Mouse (Mus musculus) gastrocnemius, postnatal 14 days (tissue): ENCODE data around the gene Bcan. TPM values are rescaled to one million over a fixed set of nuclear protein-coding genes. Genes with fewer than 3 reads are reported as not detected.

Source experiments
- DNase-seq: peaks from one replicate; pipeline ENCODE4 v3.0.0; 2021; ENCODE audit warnings: mixed read lengths
- intact Hi-C: fragments of 180-260 bp; cut with DNase I; formaldehyde crosslinking; loops from one replicate; pipeline ENCODE4 v1.15.1; 2025; ENCODE audit warnings: low total_unique reads
- total RNA-seq, 2 experiments: library from RNA; stranded (reverse); gene quantifications; 2 replicates each; pipeline ENCODE4 v1.2.3; 2021

Gene Bcan
- total RNA-seq, 2 experiments from 2014 or later = 0.08 to 0.16 TPM

DNA sequence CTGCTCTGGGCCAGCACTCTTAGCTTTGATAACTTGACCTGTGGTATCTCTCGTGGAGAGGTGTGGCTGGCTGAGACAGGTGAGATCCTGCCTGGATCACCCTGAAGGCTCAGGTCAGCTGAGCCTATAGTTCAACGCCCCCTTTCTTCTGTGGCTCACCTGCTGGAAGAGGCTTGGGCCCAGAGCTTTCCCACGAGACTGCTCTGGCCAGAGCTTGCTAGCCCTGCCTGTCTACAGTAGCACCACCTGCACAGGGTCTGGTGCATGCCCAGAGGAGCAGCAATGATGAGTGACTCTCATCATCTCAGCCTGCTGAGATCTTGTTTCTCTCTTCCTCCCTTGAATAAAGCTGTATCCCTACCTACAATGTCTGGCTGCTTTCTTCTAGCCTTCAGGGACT is 19.9 kb downstream of the Bcan start:
- intact Hi-C loops = loop anchor here (10.0 kb wide), 1 partner anchor 45 kb away; the partner anchor contains the start of genes Isg20l2 and Rrnad1
- no peak for DNase-seq

DNA sequence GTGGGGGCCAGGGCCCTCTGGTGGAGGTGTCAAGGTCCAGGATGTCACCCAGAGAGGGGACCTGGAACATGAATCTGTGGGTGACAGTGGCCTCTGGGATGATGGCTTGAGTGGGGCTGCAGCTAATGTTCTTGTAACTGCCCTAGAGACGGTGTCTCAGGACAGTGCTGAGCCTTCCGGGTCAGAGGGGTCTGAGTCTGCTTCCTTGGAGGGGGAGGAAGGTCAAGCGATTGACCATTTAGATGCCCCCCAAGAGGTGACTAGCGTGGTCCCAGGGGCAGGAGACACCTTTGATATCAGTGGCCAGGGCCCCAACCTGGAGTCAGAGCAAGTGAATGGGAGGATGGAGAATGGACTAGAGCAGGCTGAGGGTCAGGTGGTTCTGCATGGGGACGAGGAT is 20.5 kb downstream of the Bcan start:
- no peak for DNase-seq
- intact Hi-C loops = no loop called here

DNA sequence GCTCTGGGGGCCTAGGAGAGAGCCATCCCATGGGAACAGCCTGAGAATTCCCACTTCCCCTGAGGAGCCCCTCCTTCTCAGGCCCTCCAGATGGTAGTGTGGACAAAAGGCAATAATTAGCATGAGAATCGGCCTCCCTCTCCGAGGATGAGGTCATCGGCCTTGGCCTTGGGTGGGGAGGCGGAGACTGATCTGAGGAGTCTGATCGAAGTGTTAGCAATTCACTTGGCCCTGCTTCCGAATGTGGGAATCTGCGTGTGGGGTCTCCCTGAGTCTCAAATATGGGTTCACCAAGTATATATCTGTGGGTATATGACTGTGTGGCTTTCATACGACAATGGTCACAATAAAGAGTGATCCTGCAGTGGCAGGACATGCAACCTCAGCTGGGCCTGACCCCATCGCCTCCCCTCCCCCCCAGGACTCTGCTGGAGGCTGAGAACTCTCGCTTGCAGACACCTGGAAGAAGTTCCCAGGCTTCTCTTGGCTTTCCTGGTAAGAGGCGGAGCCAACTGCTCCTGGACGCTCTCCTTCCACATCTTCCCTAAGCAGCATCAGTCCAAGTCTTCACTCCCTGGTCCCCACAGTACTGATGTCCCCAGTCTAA is 25.5 kb downstream of the Bcan start:
- DNase-seq = no peak

DNA sequence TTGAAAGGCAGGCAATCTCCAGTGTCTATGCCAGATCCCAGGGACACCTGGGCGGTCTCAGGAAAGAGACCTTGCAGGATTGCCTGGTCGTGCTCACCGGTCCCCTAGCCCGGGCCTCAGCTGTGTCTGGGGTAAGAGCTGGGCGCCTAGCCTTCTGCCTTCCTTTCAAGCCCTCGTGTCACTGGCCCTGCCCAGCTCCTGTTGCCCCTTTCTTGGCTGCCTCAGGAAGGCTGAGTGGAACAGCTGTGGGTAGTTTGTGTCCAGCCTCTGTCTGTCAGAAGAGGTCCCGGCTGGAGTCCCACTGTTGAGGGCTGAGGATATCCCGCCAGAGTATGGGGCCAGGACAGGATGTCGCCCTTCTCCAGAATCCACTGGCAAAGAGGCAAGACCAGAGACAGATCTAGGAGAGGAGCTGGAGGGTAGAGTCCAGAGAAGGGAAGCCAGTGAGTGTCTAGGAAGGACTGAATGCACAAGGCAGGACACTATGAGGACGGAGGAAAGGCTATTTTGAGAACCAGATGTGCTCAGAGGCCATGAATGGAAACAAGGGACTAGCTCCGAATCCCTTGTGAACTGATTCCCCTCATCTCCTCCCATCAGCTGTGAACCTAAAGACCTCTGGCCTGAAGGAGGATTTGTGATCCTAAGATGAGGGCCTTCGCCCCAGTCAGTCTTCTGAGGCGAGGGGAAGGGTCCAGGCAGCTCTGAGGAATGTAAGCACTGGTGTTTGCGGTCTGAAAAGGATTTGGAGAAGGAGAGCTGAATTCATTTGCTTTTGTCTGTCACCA is 26.2 kb downstream of the Bcan start:
- intact Hi-C loops = no loop called here
- DNase-seq = no peak

More for the DNA sequence above, 25.5 kb downstream of the Bcan start:
- intact Hi-C loops = no loop called here

DNA sequence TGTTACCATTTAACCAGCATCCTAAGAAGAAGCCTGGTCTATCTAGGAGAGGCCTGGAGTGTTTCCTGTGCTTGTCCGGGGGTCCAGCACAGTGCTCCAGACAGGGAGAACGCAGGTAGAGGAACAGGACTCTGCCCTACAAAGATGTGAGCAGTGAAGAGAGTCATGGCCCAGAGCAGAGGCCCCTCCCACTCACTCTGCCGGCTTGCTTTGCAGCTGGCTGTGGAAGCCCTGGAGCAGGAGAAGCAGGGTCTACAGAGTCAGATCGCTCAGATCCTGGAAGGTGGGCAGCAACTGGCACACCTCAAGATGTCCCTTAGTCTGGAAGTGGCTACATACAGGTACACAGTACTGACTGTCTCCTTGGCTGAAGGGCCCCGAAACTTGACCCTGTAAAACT is 27.3 kb downstream of the Bcan start:
- no peak for DNase-seq
- intact Hi-C loops = no loop called here

DNA sequence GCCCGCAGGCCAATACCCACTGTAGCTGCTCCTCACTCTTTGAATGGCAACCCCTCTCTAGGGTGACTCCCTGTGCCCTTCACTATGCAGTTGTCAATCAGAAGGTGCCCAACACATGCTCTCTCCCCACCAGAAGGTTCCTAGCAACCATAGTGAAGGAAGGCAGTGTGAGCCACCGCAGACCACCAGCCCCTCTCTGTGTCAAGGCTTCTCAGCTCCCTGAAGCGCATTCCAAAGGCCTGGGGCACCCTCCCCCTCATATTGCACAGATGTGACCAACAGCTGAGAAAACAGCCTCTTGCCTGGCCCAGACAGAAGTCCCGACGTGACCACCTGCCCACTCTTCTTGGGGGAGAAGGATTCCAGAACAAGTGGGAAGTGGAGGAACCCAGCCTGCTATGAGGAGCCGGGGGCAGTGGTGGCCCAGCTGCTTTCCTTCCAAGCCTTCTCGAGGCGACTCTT is 27.8 kb downstream of the Bcan start:
- DNase-seq = no peak
- intact Hi-C loops = no loop called here

DNA sequence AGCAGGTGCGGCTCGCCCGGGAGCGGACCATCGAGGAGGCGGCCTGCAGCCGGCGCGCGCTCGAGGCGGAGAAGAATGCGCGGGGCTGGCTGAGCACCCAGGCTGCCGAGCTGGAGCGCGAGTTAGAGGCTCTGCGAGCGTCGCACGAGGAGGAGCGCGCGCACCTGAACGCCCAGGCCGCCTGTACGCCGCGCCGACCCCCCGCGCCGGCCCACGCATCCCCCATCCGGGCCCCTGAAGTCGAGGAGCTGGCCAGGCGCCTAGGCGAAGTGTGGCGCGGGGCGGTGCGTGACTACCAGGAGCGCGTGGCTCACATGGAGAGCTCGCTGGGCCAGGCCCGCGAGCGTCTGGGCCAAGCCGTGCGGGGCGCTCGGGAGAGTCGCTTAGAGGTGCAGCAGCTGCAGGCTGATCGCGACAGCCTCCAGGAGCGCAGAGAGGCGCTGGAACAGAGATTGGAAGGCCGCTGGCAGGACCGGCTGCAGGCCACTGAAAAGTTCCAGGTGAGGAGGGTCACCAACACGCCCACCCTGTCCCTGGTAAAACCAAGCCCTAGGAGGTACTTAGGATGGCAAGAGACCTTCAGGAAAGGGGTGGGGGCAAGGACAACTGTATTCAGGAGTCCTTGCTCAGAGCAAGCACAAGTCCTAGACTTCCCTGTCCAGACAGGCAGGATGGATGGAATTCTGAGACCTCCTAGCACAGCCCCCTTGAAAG is 28.4 kb downstream of the Bcan start:
- intact Hi-C loops = loop anchor here (2.0 kb wide), 1 partner anchor 13 kb away; no protein-coding TSS in a partner anchor
- no peak for DNase-seq

DNA sequence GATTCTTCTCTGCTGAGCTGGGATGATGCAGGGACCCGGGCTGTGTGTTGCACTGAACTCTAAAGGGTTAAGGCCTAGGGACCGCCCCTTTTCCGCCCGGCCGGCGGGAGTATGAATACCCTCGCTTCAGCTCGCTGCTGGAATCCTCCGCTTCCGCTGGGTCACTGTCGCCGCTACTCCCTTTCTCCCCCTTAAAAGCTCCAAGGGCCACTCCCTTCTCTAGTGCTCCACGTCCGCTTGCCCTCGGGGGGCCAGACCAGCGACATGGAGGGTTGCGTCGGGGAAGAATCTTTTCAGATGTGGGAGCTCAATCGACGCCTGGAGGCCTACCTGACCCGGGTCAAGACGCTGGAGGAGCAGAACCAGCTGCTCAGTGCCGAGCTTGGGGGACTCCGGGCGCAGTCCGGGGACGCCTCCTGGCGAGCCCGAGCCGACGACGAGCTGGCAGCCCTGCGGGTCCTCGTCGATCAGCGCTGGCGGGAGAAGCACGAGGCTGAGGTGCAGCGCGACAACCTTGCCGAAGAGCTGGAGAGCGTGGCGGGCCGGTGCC is 29.0 kb downstream of the Bcan start, which contains the start of gene Nes:
TSS of gene Nes (plus strand) at position 140 of the 550 bp plus-strand sequence.
- intact Hi-C loops = loop anchor here (2.0 kb wide), 1 partner anchor 14 kb away; no protein-coding TSS in a partner anchor
- peak; percentile 69 for DNase-seq

DNA sequence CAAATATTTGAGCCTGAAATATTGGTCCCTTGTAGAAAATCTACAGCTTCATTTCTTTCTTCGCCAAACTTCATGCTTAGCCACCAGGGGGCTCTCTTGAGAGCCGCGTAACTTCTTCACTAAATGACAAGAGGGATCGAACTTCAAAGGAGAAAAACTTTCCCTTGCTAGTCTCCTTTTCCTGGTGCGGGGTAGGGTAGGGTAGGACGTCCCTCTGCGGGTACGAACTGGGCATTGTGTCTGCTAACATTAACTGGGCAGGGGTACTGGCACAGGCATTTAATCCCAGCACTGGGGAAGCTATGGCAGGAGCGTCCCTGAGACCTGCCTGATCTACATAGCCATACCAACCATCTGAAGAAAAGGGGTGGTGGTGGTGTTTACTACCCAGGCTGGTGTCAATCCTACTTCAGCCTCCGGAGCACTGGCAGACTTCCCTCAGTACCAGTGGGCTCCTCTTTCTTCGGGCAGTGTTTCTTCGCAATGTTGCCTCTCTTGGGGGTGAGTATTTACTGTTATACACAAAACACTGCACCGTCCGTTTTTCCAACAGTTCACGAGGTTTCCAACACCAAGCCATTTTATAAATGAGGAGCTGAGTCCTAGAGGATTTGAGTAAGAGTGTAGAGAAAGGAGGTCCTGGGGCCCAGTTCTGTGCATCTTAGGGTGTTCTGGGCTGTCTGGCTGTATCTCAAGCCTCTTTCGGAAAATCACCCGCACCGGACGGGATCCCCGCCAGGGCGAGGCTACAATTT is 29.7 kb downstream of the Bcan start:
- intact Hi-C loops = loop anchor here (2.0 kb wide), 1 partner anchor 14 kb away; no protein-coding TSS in a partner anchor
- DNase-seq = no peak

DNA sequence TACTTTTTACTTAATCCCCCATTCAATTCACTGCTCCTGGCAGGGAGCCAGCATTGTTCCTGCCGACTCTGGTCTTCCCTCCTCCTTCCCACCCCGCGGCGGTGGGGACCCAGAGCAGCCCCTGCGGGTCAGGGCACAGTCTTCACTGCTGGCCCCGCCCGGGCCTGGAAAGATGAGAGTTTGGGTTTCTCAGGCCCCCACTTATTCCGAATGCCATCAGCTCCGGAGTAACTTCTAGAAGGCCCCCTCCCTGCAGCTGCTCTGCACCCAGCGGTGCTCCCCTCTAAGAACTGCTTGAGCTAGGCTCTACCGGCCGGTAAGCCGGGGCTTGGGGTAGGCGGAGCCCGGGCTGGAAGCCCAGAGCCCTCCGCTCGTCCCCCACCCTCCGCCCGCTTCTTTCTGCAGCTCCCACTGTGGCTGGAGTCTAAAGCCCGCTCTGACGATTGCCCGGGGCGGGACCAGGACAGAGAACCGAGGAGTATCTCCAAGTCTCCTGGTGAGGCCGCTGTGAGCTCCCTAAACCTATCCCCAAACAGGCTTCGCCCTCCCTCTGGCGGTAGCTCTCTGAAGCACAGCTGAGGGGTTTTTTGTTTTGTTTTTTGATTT is 39.3 kb downstream of the Bcan start:
- peak; percentile 93 for DNase-seq
- intact Hi-C loops = loop anchor here (2.0 kb wide), 1 partner anchor 24 kb away; no protein-coding TSS in a partner anchor

DNA sequence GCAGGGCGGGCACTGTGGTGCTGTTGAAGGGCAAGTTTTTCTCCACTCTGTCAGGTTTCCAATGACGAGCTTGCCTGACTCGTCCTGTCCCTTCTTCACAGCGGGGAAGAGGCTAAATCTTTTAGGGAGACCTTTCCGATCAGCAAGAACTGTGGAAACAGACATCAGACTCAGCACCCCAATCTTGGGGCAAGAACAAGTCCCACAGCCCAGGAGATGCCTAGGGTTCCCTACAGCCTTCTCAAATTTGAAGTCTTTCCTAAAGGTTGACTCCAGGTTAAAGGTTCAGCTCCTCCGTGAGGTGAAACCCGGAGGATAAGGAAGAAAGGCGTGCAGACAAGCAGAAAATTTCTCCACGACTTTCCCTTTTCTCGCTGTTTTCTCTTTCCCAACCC is 39.8 kb downstream of the Bcan start:
- intact Hi-C loops = loop anchor here (2.0 kb wide), 1 partner anchor 23 kb away; no protein-coding TSS in a partner anchor
- DNase-seq = no peak

DNA sequence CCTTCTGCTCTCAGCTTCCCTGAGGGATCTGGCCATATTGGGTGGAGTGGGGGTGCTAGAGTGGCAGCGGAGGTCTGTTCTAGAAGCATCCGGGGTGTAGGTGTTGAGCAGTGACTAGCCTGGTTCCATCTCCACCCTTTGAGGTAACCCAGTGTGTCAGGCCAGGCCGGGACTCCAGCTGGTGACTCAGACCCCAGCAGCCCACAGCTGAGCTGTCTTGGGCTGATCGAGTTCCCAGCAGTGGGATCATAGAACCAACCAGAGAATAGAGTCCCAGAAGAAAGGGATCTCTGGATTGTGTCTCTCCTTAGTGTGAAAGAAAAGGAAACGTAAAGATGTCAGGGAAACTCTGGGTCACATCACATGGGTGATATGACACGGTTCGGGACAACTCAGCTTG is 40.7 kb downstream of the Bcan start:
- no peak for DNase-seq
- intact Hi-C loops = no loop called here

DNA sequence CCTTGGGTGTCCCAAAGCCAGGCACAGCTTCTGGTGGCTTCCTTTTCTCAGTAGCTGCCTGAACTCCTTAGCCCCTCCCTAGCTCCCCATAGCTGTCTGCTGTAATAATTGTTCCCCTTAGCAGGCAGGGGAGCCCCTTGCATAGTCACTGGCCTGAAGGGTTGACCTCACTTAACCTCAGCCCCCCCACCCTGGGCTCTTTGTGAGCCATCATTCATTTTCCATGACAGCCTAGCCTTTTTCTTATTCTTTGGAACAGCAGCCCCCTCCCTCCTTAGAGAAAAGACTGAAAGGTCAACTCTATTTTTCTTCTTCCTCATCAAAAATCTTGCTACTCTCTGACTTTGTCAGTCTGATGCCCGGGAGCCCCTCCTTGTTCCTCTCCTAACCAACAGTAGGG is 41.1 kb downstream of the Bcan start:
- DNase-seq = no peak
- intact Hi-C loops = no loop called here

DNA sequence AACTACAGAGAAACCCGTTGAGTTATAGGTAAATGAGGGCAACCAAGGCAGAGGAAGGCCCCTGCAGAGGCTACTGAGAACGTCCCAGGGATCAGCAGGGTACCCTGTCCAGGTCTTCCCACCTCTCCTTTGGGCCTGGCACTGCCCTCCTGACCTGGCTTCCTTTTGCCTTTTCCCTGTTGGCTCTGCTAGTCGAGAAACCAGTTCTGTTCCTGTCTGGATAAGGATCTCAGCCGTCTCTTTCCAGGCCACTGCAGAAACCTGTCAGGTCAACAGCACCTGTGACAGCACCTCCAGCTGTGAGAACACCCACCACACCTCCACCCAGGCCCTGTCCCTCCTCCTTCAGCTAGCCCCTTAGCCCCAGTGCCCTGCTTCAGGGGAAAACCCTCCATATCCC is 41.6 kb downstream of the Bcan start:
- intact Hi-C loops = no loop called here
- DNase-seq = no peak

DNA sequence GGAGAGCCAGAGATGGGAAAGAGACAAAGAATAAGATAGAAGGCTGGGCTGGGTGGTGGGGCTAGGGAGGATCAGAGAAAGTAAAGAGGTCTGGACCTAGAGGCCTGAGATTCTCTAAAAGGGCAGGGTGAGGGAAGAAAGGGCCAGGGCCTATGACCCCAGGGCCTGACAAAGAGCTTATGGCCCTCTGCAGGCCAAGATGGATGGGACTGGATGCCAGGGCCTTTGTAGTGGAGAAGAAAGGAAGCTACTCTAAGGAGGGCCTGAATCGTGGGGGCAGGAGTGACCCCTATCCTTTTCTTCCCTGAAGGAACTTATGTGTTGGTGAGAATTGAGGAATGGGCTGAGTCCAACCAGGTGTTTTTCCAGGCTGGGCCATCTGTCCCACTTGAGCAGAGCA is 42.0 kb downstream of the Bcan start:
- DNase-seq = no peak

DNA sequence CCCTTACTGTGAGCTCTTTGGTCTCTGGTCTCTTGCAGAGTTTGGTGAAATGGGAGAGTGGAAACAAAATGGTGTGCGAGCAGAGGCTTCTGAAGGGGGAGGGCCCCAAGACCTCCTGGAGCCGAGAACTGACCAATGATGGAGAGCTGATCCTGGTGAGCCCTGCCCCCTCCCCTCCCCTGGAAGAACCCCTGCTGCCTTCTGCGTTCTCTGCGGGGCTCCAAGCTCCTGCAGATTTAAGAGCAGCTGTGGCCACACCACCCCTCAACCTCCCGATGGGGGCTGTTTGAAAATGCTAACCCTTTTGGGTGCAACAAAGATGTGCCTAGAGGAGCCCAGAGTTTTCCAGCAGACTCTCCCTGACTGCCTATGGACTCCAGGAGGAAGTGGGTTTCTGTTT is 47.6 kb downstream of the Bcan start:
- intact Hi-C loops = no loop called here
- no peak for DNase-seq

More for the DNA sequence above, 42.0 kb downstream of the Bcan start:
- intact Hi-C loops = no loop called here

DNA sequence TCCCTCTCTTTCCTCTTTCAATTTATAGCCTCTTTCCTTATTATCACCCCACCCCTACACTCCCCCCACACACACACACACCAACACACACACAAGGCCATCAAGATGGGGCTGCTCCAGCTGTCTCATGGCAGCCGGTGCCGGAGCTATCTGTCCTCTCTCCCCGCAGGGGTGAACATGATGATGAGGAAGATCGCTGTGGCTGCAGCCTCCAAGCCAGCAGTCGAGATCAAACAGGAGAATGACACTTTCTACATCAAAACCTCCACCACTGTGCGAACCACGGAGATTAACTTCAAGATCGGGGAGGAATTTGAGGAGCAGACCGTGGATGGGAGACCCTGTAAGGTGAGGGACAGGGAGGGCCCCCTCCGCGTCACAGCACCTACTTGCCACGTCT is 48.1 kb downstream of the Bcan start:
- intact Hi-C loops = no loop called here
- no peak for DNase-seq

DNA sequence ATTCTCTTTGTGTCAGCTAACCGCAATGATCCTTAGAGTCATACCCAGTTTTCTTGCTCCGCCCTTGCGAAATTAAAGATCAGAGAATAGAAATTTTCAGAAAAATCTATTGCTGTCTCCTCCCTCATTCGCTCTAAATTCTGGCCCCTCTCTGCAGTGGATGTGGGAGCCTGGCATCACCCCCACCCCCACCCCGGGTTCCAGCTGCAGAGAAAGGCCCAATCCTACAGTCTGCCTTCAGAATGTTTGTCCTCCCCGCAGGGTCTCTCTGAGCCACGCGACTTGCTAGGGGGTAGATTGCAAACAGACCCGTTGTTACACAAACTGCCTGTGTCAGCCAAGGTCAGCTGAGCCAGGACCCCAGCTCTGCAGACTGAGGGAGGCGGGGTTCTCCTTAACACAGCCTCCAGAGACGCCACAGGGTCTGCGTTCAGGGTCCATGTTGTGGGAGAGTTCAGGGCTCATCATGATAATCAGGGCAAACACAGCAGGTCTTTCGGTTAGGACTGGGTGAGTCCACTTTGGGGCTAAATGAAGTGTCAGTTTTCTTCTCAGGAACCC is 50.0 kb downstream of the Bcan start:
- intact Hi-C loops = loop anchor here (10.0 kb wide), 1 partner anchor 105 kb away; the partner anchor contains the start of gene Naxe
- no peak for DNase-seq
